Mouse (Mus musculus): ENCODE results near the gene Bub3.

The Bub3 gene

DNA sequence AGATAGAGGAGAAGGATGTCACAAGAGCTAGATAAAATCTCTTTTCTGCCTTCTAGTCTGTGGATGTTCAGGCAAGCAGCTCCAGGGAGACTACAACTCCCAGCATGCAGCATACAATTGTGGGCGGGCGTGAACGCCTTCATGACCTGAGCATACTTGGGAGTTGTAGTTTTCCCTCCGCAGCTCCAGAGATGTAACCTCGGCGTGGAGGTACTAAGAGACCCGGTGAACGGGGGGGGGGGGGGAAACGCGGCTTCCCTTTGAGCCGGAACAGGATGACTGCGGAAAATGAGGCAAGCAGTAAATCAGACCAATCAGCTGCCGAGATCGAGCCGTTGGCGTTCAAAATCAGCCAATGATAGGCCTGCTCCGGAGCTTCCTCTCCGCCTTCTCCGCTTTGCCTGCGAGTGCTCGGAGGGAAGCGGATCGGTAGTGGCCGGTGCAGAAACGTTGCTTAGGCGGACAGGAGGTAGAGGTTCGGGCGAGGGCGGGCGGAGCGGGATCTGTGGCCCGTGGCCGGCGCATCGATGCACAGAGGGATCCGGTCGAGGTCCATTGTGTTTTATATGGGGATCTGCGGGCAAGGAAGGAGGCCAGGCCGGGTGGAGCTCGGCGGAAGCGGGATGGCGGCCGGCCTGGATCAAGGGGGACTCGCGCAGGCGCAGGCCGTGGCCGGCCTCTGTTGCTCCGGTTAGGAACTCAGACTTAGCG is at the start of gene Bub3:
Bub3 (plus strand) TSS at position 237 of the 711 bp plus-strand sequence.
- DNase-seq, result peak; percentile 94

DNA sequence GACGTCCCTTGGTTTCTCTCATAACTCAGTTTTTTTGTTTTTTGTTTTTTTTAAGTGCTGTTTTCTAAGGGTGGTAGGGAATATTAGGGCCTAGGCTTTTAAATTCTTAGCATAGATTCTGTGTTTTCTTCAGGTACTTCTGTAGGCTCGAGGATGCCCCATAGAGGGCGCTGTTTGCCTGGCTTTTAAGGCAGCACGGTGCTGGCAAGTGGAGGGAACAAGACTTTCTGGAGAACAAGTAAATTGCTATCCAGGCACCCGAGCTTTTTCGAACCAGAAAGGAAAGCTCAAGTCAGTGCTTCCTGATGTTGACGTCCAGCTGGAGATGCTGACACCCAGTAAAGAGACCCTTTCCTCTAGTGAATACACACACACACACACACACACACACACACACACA is 20.0 kb upstream of the Bub3 start:
- DNase-seq, result peak; percentile 76

DNA sequence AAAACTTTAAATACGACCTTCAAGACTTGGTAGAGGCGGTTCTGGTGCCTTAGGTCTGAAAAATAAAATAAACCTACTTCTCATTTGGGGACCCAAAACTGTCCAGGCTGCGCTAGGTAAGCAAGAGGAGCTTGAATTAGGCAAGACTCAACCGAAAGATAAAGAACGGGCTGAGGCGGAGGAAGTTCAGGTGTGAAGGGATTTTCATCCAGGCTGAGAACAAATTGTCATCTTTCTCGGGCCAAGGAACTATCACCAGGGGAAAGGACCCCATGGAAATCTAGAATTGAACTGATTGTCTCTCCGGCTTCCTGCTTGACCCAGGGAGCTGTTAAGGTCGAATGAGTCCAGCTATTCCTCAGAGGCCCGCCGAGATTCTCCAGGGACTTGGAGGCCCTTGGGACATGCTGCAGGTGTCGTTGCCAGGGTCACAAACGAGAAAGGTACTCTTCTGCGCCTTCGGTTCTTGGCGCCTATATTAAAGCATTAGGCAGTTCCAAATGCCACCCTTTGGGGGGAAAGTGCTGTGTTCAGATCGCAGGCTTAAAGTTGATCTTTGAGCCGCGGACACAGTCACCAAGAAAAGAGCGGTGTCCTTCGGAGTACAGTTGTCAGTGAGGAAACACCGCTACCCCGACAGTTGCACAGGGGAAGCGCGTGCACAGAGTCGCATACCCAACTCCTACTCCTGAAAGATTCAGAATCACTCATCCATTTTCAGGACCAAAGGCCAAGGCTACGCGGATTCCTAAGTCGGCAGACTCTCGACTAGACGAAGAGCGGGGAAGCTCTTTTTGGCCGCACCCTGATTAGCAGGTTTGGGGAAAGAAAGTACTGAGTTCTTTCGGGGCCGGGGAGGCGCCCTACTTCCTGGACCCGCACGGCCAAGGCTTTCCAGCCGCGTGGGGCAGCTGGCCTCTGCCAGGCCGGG is 18.6 kb upstream of the Bub3 start:
- no peak for DNase-seq

DNA sequence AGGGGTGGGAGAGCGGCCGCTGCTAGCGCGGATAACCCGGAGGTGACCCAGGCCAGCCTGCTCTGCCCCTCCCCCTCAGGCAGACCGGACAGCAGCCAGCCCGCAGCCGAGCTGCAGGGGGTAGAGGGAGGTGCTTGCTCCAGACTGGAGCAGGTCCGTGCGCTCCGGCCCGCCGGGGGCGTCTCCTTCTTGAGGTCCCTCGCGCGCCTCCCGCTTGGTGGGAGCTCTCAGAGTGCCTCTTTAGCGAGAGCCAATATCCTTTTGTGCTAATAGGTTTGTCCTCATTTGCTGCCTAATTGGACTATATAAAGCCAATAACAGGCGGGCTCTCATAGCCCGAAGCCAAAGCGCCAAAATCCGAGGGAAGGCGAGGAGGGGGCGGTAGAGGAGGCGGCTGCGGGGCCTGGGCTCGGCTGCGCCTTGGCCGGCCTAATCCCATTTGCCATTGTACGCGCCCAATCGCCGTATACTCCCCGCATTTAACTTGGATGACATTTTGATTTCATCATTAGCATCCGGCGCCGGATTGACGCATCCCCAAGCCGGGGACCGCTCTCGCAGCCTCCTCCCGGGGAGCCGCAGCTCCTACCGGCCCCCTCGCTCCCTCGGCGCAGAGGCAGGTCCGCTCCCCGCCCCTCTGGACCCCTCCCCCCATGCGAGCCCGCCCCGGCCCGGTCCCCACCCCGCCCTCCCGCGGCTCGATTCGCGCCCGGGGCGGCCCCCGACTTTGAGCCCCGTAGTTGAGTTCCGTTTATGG is 17.7 kb upstream of the Bub3 start, which contains the start of gene Hmx3:
Hmx3 (plus strand) TSS at position 753 of the 757 bp plus-strand sequence.
- DNase-seq, result no peak

DNA sequence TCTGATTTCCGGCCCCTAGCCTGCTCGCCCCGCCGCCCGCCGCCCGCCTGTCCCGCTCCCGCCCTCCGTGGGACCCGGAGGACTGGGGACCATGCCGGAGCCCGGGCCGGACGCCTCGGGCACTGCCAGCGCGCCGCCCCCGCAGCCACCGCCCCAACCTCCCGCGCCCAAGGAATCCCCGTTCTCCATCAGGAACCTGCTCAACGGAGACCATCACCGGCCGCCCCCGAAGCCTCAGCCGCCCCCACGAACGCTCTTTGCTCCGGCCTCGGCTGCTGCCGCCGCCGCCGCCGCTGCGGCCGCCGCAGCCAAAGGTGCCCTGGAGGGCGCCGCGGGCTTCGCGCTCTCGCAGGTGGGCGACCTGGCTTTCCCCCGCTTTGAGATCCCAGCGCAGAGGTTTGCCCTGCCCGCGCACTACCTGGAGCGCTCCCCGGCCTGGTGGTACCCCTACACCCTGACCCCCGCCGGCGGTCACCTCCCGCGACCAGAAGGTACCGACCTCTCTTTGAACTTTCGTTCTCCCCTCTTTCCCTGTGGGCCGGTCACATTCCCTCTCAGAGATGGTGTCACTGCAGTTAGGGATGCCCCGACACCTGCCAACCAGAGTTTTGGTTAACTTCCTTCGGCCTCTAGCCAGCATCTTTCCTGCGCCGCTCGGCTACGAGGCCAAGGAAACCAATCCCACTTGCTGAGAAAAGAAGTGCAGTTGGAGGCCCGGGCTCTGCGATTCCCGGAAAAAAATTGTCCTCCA is 17.0 kb upstream of the Bub3 start:
- no peak for DNase-seq

DNA sequence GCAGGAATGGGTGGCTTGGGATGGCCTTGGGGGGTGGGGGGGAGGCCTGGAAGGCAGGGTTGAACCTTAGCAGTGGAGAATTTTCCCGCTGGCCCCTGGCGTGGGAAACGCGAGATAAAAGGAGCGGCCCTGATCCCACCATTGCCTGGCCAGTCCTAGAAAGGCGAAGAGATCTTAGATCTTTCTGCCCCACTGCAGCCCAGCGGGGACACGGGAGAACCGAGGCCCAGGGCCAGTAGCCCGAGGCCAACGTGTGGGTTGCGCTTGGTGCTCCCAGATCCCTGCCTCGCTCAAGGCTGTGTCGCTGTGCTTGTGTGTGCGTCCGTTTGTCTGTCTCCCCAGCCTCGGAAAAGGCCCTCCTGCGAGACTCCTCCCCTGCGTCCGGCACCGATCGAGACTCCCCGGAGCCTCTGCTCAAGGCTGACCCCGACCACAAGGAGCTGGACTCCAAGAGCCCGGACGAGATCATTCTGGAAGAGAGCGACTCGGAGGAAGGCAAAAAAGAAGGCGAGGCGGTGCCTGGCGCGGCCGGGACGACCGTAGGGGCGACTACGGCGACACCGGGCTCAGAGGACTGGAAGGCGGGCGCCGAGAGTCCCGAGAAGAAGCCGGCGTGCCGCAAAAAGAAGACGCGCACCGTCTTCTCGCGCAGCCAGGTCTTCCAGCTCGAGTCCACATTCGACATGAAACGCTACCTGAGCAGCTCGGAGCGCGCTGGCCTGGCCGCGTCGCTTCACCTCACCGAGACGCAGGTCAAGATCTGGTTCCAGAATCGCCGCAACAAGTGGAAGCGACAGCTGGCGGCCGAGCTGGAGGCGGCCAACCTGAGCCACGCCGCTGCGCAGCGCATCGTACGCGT is 16.2 kb upstream of the Bub3 start:
- no peak for DNase-seq

DNA sequence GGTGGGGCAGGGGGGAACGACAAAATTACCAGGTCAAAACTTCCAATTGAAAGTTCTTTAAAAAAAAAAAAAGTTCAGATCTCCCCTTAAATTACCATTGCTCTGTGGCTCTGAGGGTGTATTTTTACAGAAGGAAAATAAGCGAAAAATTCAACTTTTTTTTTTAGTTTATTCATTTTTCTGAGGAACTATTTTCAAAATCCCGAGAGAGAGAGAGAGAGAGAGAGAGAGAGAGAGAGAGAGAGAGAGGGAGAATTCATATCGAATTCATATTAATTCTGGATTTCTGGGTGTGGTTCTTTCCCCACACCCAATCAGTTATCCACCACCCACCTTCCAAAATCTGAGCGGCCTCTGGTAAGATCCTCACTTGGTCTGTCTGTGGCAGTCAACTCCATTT is 15.2 kb upstream of the Bub3 start:
- no peak for DNase-seq

DNA sequence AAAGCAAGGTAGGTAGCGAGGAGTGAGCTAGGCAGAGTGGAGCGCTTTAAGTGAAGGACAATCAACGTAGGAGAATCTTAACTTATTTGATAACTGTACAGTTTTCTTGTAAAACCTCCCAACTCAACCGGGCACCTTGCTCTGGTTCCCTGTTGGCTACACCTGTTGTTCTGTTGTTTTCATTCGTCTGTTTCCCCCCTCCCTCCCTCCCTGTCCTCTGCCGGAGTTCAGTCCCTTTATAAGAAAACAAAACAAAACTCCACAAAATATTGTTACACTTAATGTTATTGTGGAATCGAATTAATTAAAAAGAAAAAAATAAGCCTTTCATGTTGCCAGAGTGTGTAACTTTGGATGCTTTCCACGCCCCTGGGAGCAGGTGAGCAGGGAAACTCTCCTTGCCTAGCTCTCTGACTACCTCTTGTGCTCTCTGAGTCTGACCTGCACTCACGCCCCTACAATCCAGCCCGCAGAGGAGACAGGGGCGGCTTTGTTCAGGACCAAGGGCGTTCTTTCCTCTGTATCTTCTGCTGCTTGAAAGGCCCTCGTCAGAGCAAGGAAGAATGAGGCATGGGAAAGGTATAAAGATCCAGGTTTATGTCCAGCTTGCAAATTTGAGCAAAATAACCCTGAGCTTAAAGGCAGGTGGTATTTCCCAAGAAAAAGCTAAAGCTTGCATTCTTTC is 14.2 kb upstream of the Bub3 start:
- DNase-seq, result no peak

DNA sequence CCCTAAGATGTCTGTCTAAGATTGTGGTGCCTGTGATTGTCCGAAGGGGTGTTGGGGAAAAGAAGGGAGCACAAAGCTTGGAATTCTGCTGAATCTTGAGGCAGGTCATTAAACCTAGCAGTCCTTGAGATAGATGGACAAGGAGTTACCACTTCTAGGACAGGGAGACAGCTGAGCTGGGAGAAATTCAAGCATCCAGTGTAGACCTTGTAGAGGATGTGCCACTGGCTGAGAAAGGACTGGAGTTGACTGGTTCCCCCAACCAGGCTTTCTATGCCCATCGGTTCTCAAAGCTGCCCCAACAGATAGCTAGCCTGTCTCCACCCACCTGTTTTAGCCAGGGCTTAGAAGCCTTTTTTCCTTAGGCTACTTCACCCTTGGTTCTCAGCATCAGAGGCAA is 13.6 kb upstream of the Bub3 start:
- DNase-seq, result no peak

DNA sequence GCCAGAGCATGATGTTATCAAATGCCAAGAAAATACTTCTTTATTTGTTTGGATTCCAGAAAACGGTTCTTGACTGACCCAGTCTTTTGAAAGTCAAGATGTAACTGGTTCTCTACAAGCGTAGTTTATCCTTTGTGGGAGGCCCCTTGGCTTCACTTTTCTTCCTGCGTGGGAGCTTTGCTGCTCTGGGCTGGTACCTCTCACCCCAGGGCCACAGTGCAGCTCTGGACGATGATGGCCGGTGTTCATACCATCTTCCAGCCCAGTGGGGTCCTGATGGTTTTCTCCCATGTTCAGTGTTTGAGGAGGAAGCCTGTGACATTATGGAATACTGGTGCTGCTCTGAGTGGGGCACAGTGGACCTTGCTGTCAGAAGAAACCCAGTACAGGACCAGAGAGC is 12.5 kb upstream of the Bub3 start:
- no peak for DNase-seq

DNA sequence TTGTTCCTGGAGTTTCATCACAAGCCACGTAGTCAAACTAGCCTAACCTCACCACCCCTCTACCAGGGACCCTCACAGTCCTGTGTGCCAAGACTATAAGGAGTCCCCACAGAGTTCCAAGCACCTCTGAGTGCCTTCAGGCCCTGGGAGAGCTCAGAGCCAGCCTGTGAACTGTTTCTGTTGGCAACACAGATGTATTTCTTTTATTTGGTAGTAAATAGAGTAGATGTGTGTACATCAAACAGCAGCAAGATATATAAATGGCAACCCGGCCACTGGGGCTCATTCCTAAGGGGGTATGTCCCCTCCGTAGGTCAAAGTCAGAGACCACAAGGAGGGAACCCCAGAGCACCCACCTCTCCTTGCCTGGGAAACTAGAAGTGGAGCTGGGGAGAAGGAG is 11.5 kb upstream of the Bub3 start, which contains the start of gene Hmx2:
Hmx2 (plus strand) TSS at position 301 of the 400 bp plus-strand sequence.
- no peak for DNase-seq

DNA sequence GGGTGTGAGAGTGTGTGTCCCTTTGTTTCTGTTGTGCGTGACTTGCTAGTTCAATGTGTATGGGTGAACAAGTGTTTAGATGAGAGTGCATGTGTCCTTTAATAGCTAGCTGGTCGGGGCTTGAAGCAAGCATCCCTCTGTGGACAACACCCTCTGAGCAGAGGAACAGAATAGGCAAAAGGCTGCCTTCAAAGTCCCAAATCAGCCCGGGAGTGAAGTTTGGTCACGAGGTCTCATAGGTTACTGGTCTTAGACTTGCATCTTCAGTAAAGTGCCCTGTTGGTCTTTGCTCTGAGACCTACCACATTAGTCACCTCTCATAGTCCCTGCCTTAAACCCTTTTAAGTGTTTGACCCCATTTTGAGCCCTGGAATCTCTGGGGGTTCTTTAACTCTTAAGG is 8.6 kb upstream of the Bub3 start:
- DNase-seq, result no peak

DNA sequence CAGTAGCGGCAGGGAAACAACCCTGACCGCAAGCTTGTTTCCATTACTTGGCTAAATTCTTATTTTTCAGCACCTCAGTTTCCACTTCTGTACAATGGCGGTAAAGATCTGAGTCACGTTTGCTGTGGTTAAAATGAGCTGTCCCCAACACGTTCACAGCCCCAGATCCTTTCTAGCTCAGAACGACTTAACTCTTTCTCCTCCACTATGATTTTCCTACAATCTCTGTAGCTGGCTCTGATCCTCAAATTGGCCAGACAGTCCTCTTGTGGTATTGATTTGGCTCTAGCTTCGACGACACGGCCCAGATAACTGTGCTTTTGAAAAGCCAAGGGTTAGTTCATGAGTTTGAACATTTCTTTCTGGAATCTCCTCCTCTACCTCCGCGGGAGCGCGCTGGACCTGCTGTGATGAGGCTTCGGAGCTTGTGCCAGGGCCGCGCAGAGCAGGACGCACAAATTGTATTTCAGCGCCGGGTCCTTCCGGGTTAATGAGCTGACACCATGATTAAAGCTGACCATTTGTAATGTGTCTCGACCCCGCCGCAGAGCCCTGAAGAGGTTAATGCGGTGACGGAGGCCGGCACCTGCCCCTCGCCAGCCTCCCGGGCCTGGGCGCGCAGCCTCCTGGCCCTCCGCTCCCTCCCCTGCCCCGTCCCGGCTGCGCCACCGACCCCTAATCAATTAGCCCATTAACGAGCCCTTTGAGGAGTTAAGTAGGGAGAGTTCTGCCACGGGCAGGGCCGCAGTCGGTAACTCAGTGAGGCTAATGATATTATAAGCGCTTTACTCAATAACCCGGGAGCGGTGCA is 7.9 kb upstream of the Bub3 start:
- no peak for DNase-seq

DNA sequence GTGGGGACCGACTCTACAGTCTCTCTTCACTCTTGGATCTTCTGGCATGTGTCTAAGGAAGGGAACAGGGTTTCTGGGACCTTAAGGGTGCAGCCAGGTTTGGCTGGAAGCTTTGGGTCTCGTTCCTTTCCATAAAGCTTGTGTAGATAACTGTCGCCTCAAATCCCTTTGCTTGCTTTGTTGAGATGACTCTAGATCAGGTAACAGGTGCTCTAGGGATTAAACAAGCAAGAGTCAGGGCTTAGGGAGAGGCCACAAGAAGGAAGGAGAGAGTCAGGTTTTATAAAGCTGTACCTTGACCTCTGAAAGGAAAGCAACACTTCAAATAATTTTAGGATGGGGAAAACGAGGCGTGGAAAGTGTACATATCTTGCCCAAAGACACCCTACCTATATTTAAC is 7.2 kb upstream of the Bub3 start:
- DNase-seq, result no peak

DNA sequence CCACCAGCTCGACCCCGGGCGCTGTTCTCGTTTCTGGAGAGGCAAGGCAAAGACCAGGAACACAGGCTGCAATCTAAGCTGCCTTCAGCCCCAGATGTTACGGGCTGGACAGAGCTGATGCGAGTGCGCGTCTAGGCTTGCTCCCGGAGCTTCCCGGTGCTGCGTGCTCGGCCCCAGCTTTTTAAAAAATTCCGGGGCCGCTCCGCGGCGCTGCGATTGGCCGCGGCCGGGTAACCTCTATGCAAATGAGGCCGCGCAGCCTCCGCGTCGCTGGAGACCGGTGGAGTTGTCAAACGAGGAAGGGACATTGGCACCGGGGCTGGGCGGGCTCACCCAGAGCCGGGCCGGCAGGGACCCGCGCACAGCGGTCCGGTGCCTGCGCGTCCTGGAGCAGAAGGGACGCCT is 6.2 kb upstream of the Bub3 start:
- DNase-seq, result no peak

DNA sequence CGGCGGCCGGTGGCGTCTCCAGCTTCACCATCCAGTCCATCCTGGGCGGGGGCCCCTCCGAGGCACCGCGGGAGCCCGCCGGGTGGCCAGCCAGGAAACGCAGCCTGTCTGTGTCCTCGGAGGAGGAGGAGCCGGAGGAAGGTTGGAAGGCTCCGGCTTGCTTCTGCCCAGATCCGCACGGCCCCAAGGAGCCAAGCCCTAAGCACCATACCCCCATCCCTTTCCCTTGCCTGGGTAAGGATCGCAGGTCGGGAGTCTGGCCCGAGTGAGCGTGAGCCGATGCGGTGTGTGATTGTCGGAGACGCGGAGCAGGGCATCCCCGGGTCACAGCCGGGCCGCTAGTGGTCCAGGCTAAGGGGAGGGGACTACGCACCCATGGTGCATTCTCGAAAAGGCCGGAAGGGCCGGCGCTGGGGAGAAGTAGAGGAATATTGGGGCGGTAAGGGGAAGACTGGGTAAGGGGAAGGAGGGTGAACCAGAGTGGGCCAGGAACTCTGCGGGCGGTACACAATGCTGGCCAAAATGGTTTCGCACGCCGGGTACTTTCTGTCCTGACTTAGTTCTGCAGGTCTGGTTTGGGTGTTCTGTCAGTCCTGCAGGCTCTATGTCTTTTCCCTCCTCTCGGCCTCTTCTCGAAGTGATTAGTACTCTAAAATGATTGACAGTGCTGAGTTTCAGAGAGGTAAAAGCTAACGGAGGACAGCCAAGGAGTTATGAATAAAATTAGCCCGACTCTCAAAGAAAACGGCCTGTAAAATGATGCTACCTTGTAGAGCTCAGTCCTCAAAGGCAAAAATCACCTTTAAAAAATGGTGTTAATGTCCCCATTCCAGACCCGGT is 5.5 kb upstream of the Bub3 start:
- DNase-seq, result no peak

DNA sequence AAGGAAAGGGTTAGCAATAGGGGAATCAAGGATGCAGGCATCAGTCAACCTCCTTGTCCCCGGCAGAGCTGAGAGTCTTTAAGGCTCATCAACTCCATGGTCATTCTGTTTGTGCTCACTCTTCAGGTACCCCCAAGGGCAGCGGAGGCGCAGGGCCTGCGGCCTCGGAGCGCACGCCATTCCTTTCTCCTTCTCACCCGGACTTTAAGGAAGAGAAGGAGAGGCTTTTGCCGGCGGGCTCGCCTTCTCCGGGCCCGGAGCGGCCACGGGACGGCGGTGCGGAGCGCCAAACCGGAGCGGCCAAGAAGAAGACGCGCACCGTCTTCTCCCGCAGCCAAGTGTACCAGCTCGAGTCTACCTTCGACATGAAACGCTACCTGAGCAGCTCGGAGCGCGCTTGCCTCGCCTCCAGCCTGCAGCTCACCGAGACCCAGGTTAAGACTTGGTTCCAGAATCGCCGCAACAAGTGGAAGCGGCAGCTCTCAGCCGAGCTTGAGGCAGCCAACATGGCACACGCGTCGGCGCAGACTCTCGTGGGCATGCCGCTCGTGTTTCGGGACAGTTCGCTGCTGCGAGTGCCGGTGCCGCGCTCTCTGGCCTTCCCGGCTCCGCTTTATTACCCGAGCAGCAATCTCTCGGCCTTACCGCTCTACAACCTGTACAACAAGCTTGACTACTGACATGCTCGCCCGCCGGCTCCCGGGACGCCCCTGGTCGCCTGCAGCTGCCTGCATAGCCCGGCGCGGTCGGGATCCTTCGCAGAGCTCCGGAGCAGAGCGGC is 4.5 kb upstream of the Bub3 start:
- no peak for DNase-seq

DNA sequence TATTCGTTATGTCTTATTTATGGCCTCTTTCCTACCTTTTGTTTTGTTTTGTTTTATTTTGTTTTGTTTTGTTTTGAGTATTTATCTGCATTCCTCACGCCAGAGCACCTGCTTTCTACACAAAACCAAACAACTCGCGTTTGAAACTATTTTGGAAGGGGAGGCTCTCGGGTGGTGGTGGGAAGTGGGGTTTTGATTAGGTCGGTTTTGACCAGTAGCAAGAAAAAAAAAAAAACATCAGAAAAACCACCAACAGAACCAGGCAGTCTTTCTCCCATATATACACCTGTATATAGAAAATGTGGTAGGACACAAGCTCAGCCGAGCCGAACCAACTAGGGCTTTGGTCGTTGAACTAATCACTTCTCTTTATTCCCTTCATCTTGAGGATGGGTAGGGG is 3.9 kb upstream of the Bub3 start:
- no peak for DNase-seq

Measured in right cerebral cortex, adult 18-20 months (tissue).